Mouse (Mus musculus): ENCODE measurements around the gene Ntf5. TPM values are rescaled to one million over a fixed set of nuclear protein-coding genes. Genes with fewer than 3 reads are reported as not detected.
A peak's percentile ranks its signal among the peaks of the same experiment; 100 is the strongest.

Gene Ntf5
- 0.91 TPM in 1 of 2 replicates, not detected in the other for polyA plus RNA-seq (2015; fragmentation: Nextera tagmentation; extraction: Ambion mirVana)

GRCm38 (mm10) chr7:45413113-45413863, at the start of gene Ntf5:
TSS of gene Ntf5 (plus strand) at chr7:45413695.
- Histone ChIP-seq H3K4me3 (replicated peaks) (peak within 1 kb of the TSS; percentile 51), H3K27ac (replicated peaks) (no peak within 1 kb of the TSS), H3K36me3 (no peaks in the 10 kb centered on the region), H3K4me1 (peaks cover 20% of the 10 kb centered on the region), H3K9ac (replicated peaks) (peak within 1 kb of the TSS; percentile 50), H3K4me2 (peak within 1 kb of the TSS; percentile 94), H3K9me3 (replicated peaks) (no peaks in the 10 kb centered on the region), H3K27me3 (replicated peaks) (peaks cover 98% of the 10 kb centered on the region)
- 3% methylated on average over 44 of the region's 45 CpGs for WGBS
- ATAC-seq (ENCODE audit: low FRiP score): no peak

- no peak for ATAC-seq (ENCODE audit: low FRiP score)
- H3K27me3 ChIP-seq (replicated peaks): peaks cover 6% of the 10 kb centered on the region; the same call in 1 of the 2 replicates
- H3K4me2 ChIP-seq: no peak overlapping the region
- no peak overlapping the region for H3K9ac ChIP-seq (replicated peaks)
- 90% methylated on average over 2 of the region's 2 CpGs for WGBS
- H3K36me3 ChIP-seq: peaks cover 4% of the 10 kb centered on the region
- no peak overlapping the region for H3K4me3 ChIP-seq (replicated peaks)
- peaks cover 57% of the 10 kb centered on the region for H3K4me1 ChIP-seq
- H3K27ac ChIP-seq (replicated peaks): no peak overlapping the region
- no peaks in the 10 kb centered on the region for H3K9me3 ChIP-seq (replicated peaks)
These were observed 49.5 kb upstream of the Ntf5 start for GRCm38 (mm10) chr7:45363983-45364382.

- H3K4me1 ChIP-seq: peaks cover 75% of the 10 kb centered on the region
- peak overlapping the region; percentile 82 for H3K27ac ChIP-seq (replicated peaks)
- ATAC-seq (ENCODE audit: low FRiP score): no peak
- no peaks in the 10 kb centered on the region for H3K36me3 ChIP-seq
- H3K9ac ChIP-seq (replicated peaks): peak overlapping the region; percentile 90
- H3K4me3 ChIP-seq (replicated peaks): peak overlapping the region; percentile 79
- peaks cover 11% of the 10 kb centered on the region; the same call in 1 of the 2 replicates for H3K27me3 ChIP-seq (replicated peaks)
- peak overlapping the region; percentile 71 for H3K4me2 ChIP-seq
- H3K9me3 ChIP-seq (replicated peaks): no peaks in the 10 kb centered on the region
- 3% methylated on average over 35 of the region's 35 CpGs for WGBS
These were observed 47.5 kb upstream of the Ntf5 start for GRCm38 (mm10) chr7:45365742-45366651.

DNA sequence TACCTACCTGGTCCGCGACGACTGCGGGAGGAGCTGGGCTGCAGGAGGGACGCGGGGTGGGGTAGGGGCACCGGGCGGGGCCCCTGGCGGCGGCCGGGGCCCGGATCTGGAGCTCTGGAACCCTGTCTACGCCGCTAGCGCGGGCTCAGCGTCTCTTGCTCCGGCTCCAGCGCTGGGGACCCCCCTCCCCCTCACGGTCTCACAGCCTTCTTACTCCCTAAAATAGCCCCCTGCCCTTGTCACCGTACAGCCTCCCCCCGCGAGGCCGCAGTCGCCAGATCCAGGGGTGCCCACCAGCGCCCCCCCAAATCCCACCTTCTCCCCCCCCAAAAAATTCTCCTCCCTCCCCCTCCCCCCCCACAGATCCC, 46.9 kb upstream of the Ntf5 start, which contains the start of gene Ppfia3:
Gene Ppfia3, minus strand, starts transcription at position 368 of the 368 bp plus-strand sequence.
- Histone ChIP-seq H3K27ac (replicated peaks) (peak within 1 kb of the TSS; percentile 90), H3K9me3 (replicated peaks) (no peaks in the 10 kb centered on the region), H3K27me3 (replicated peaks) (peaks cover 11% of the 10 kb centered on the region; the same call in 1 of the 2 replicates), H3K9ac (replicated peaks) (peak within 1 kb of the TSS; percentile 90), H3K4me2 (peak within 1 kb of the TSS; percentile 71), H3K4me3 (replicated peaks) (peak within 1 kb of the TSS; percentile 79), H3K36me3 (no peaks in the 10 kb centered on the region), H3K4me1 (peaks cover 72% of the 10 kb centered on the region)
- peak; percentile 33 for ATAC-seq (ENCODE audit: low FRiP score)
- WGBS: under 1% methylated on average over 23 of the region's 26 CpGs

DNA sequence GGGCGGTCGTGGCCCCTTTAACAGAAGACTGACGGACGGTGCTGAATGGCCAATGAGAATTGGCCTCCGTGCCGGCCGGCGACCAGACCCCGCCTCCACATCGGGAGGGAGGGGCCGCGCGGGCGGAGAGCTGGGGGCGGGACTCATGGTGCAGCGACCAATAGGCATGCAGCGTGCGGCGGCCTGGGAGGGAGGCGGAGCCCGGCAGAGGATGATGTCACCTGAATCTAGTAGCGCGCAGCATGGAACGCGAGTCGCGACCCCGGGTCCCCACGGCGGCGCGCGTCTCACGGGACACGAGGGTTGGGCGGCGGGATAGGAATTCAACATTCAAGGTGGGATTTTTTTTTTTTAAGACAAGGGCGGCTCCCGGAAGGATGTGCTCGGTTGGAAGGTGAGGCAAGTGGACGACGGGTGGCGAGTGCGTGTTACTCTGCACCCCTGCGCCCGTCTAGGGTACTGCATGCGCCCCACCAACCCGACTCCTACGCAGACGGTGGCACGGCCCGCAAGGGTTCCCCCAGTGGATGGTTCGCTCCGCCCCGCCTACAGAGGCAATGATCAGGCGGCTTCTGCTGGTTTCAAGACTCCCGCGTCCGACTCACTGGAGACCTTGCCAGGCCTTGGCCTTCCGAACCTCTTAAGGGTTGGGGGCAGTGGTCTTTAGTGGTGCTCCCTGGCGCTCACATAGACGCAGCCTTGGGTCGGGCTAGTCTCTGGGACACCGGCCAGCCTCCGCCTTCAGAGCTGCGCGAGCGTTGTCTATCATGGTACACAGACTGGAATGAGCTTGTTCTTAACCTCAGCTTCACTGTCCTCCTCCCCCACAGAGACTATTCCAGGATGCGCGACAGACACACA, 46.2 kb upstream of the Ntf5 start:
- no peaks in the 10 kb centered on the region for H3K9me3 ChIP-seq (replicated peaks)
- under 1% methylated on average over 70 of the region's 70 CpGs for WGBS
- peak overlapping the region; percentile 71 for H3K4me2 ChIP-seq
- peak; percentile 88 for ATAC-seq (ENCODE audit: low FRiP score)
- H3K36me3 ChIP-seq: peaks cover 2% of the 10 kb centered on the region; the same call in 1 of the 2 replicates
- H3K4me3 ChIP-seq (replicated peaks): peak overlapping the region; percentile 79
- peak overlapping the region; percentile 90 for H3K27ac ChIP-seq (replicated peaks)
- peaks cover 65% of the 10 kb centered on the region for H3K4me1 ChIP-seq
- H3K9ac ChIP-seq (replicated peaks): peak overlapping the region; percentile 90
- peaks cover 11% of the 10 kb centered on the region; the same call in 1 of the 2 replicates for H3K27me3 ChIP-seq (replicated peaks)

DNA sequence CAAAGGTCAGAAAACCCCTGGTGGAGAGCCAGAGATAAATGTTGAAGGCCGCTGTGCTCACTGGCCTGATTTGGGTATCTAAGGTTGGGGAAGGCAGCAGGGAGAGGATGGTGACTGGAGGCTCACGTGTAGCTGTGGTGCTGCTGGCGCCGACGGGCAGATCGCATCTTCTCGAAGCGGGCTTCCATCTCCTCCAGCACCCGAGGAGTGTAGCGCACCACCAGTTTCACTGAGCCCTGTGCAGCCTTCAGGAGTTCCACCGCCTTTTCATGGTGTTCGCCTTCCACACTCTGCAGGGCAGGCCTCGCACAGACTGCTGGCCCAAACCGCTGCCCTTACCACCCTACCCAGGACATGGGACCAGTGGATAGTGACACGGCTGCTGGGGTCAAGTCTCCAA, 45.3 kb upstream of the Ntf5 start:
- Histone ChIP-seq H3K4me1 (peaks cover 56% of the 10 kb centered on the region), H3K4me2 (peak overlapping the region; percentile 71), H3K36me3 (peaks cover 10% of the 10 kb centered on the region), H3K9ac (replicated peaks) (peak overlapping the region; percentile 69; the same call in 1 of the 2 replicates), H3K4me3 (replicated peaks) (peak overlapping the region; percentile 79), H3K27me3 (replicated peaks) (peaks cover 11% of the 10 kb centered on the region; the same call in 1 of the 2 replicates), H3K9me3 (replicated peaks) (no peaks in the 10 kb centered on the region), H3K27ac (replicated peaks) (peak overlapping the region; percentile 90; the same call in 1 of the 2 replicates)
- 83% methylated on average over 15 of the region's 15 CpGs for whole genome bisulfite sequencing
- ATAC-seq (ENCODE audit: low FRiP score): no peak

GRCm38 (mm10) chr7:45369022-45369745, 44.3 kb upstream of the Ntf5 start:
- H3K9ac ChIP-seq (replicated peaks): no peak overlapping the region
- peaks cover 55% of the 10 kb centered on the region for H3K4me1 ChIP-seq
- 72% methylated on average over 16 of the region's 16 CpGs for WGBS
- no peak for ATAC-seq (ENCODE audit: low FRiP score)
- H3K36me3 ChIP-seq: peaks cover 18% of the 10 kb centered on the region
- H3K27me3 ChIP-seq (replicated peaks): peaks cover 7% of the 10 kb centered on the region; the same call in 1 of the 2 replicates
- peak overlapping the region; percentile 95 for H3K4me2 ChIP-seq
- no peaks in the 10 kb centered on the region for H3K9me3 ChIP-seq (replicated peaks)
- no peak overlapping the region for H3K27ac ChIP-seq (replicated peaks)
- peak overlapping the region; percentile 55 for H3K4me3 ChIP-seq (replicated peaks)

DNA sequence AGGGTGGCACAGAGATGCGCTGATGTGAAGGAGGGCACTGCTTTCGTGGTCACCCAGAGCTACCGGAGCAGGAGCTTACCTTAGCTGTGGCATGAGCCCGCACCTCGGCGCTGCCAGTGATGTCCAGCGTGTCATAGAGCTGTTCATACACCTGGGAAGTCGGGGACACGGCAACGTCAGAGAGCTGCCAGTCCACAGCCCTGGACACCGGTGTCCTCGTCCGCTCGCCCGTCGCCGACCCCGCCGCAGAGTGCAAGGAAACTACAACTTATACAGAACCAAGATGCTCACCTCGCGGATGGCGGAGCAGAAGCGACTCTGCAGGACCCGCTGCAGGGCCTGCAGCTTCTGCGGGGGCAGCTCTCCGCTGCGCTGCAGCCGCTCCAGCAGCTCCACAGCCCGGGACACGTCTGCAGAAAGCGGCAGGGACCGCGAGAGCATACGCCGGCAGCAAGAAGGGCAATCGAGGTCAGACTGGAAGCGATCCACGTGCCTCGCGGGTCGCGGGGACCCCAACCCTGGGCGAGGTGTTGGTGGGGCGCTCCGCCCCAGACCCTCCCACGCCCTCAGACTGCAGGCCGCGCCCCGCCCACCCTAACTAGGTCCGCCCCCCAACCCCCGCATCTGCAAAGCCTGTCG, 43.5 kb upstream of the Ntf5 start:
- Histone ChIP-seq H3K4me1 (peaks cover 49% of the 10 kb centered on the region), H3K36me3 (peaks cover 22% of the 10 kb centered on the region), H3K9ac (replicated peaks) (peak overlapping the region; percentile 64), H3K27me3 (replicated peaks) (peaks cover 7% of the 10 kb centered on the region; the same call in 1 of the 2 replicates), H3K9me3 (replicated peaks) (no peaks in the 10 kb centered on the region), H3K4me2 (peak overlapping the region; percentile 95), H3K4me3 (replicated peaks) (peak overlapping the region; percentile 55), H3K27ac (replicated peaks) (peak overlapping the region; percentile 58)
- no peak; the same call in 1 of the 2 replicates for ATAC-seq (ENCODE audit: low FRiP score)
- WGBS: 10% methylated on average over 48 of the region's 52 CpGs

- Histone ChIP-seq H3K4me2 (peak within 1 kb of the TSS; percentile 95), H3K9me3 (replicated peaks) (no peaks in the 10 kb centered on the region), H3K27me3 (replicated peaks) (peaks cover 7% of the 10 kb centered on the region; the same call in 1 of the 2 replicates), H3K9ac (replicated peaks) (peak within 1 kb of the TSS; percentile 64), H3K27ac (replicated peaks) (peak within 1 kb of the TSS; percentile 58), H3K36me3 (peaks cover 29% of the 10 kb centered on the region), H3K4me1 (peaks cover 42% of the 10 kb centered on the region), H3K4me3 (replicated peaks) (peak within 1 kb of the TSS; percentile 55)
- WGBS: 10% methylated on average over 28 of the region's 28 CpGs
- ATAC-seq (ENCODE audit: low FRiP score): peak; percentile 54
These were observed 42.8 kb upstream of the Ntf5 start, which contains the start of gene Lin7b for GRCm38 (mm10) chr7:45370475-45371311. TSS of gene Lin7b (minus strand) at chr7:45370583.
